In genomic region chr19:41101390-41101789, GRCm38 (mm10) we compare ENCODE assay signal across 10 mouse cellular contexts. TPM values are rescaled to one million over a fixed set of nuclear protein-coding genes. Genes with fewer than 3 reads are reported as not detected.
DNase-seq lines count a peak whose midpoint lies in the region; ATAC-seq and TF ChIP-seq lines count a peak whose summit lies in the region.
"Had no signal": no experiment of that assay in that cellular context is flagged by ENCODE, and none has a peak within 500 bp of the region (broad histone marks: within the 10 kb centered on the region; RNA-seq: fewer than 3 reads in every experiment).

No protein-coding gene starts in this region.

- no peak overlapping the region for H3ac ChIP-seq in myocyte (ENCODE audit: control insufficient read depth, insufficient read length)

- WGBS in embryonic facial prominence, embryonic 14.5 days, result 76% methylated on average over 7 of the region's 8 CpGs
- 86% methylated on average over 8 of the region's 8 CpGs for WGBS in embryonic facial prominence, embryonic 10.5 days
- WGBS in forebrain, embryonic 16.5 days, result 39% methylated on average over 8 of the region's 8 CpGs
- 43% methylated on average over 8 of the region's 8 CpGs for WGBS in hindbrain, postnatal 0 days

- TF ChIP-seq CTCF in hindbrain, postnatal 0 days (IDR thresholded peaks at IDR 0.05; ENCODE audit: low read depth), result no peak

- TF ChIP-seq POLR2A in myocyte (IDR thresholded peaks at IDR 0.05; ENCODE audit: insufficient read length, low read depth), result no peak

- no peaks in the 10 kb centered on the region for H3K4me1 ChIP-seq in embryonic facial prominence, embryonic 14.5 days (ENCODE audit: control insufficient read depth, insufficient read depth, low read length)
- no peaks in the 10 kb centered on the region for H3K4me1 ChIP-seq in embryonic facial prominence, embryonic 10.5 days
- peaks cover 14% of the 10 kb centered on the region for H3K4me1 ChIP-seq in forebrain, embryonic 16.5 days (replicated peaks; ENCODE audit: control insufficient read depth, insufficient read depth, low read length)
- no peaks in the 10 kb centered on the region for H3K4me1 ChIP-seq in hindbrain, postnatal 0 days (ENCODE audit: insufficient read depth, low read length)

- no peaks in the 10 kb centered on the region for H3K79me2 ChIP-seq in myocyte (ENCODE audit: control insufficient read depth, insufficient read depth)

- H3K36me3 ChIP-seq in embryonic facial prominence, embryonic 14.5 days (ENCODE audit: control insufficient read depth, insufficient read depth, low read length), result no peaks in the 10 kb centered on the region
- H3K36me3 ChIP-seq in embryonic facial prominence, embryonic 10.5 days (replicated peaks), result no peaks in the 10 kb centered on the region
- no peaks in the 10 kb centered on the region for H3K36me3 ChIP-seq in forebrain, embryonic 16.5 days (ENCODE audit: control insufficient read depth, insufficient read depth)
- H3K36me3 ChIP-seq in hindbrain, postnatal 0 days (ENCODE audit: insufficient read depth, low read length), result no peaks in the 10 kb centered on the region
- no peaks in the 10 kb centered on the region for H3K36me3 ChIP-seq in myocyte (ENCODE audit: control insufficient read depth, insufficient read depth)

- no peak overlapping the region for H3K27ac ChIP-seq in embryonic facial prominence, embryonic 14.5 days (replicated peaks; ENCODE audit: low read depth, low read length)
- H3K27ac ChIP-seq in embryonic facial prominence, embryonic 10.5 days (replicated peaks), result no peak overlapping the region
- peak overlapping the region; percentile 76 for H3K27ac ChIP-seq in forebrain, embryonic 16.5 days (ENCODE audit: low read length)
- no peak overlapping the region for H3K27ac ChIP-seq in hindbrain, postnatal 0 days
- H3K27ac ChIP-seq: kidney, postnatal 0 days had no signal

- no peak overlapping the region for H3K4me2 ChIP-seq in embryonic facial prominence, embryonic 14.5 days (ENCODE audit: low read depth, low read length)
- H3K4me2 ChIP-seq in forebrain, embryonic 16.5 days (ENCODE audit: low read length), result peak overlapping the region; percentile 8; the same call in 1 of the 2 replicates
- no peak overlapping the region for H3K4me2 ChIP-seq in hindbrain, postnatal 0 days (ENCODE audit: low read depth, low read length)
- no peak overlapping the region for H3K4me2 ChIP-seq in myocyte (ENCODE audit: low read depth)

- H3K9ac ChIP-seq in embryonic facial prominence, embryonic 14.5 days (ENCODE audit: low read depth, low read length), result no peak overlapping the region
- no peak overlapping the region for H3K9ac ChIP-seq in forebrain, embryonic 16.5 days (replicated peaks; ENCODE audit: low read depth, low read length)
- H3K9ac ChIP-seq in hindbrain, postnatal 0 days (replicated peaks; ENCODE audit: low read length), result no peak overlapping the region

- DNase-seq in embryonic facial prominence, embryonic 14.5 days (ENCODE audit: low spot score), result peak; percentile 48
- DNase-seq in embryonic facial prominence, embryonic 10.5 days (ENCODE audit: low spot score), result no peak
- DNase-seq in NIH3T3 (ENCODE audit: low read depth), result peak; percentile 42
- peak; percentile 92 for DNase-seq in hindbrain, postnatal 0 days (ENCODE audit: low spot score)
- DNase-seq in spleen, postnatal 4 days (ENCODE audit: low spot score in 2 of 2), result no peak
- no peak for DNase-seq in embryo, embryonic 11 days

- H3K4me3 ChIP-seq in embryonic facial prominence, embryonic 14.5 days (ENCODE audit: low read depth, low read length), result no peak overlapping the region
- H3K4me3 ChIP-seq in embryonic facial prominence, embryonic 10.5 days, result no peak overlapping the region
- H3K4me3 ChIP-seq in forebrain, embryonic 16.5 days (replicated peaks; ENCODE audit: low read length), result no peak overlapping the region
- no peak overlapping the region for H3K4me3 ChIP-seq in hindbrain, postnatal 0 days (ENCODE audit: low read length)
- H3K4me3 ChIP-seq in myocyte, result no peak overlapping the region

- no peaks in the 10 kb centered on the region for H3K9me3 ChIP-seq in embryonic facial prominence, embryonic 14.5 days (ENCODE audit: control insufficient read depth, low read length)
- no peaks in the 10 kb centered on the region for H3K9me3 ChIP-seq in embryonic facial prominence, embryonic 10.5 days
- H3K9me3 ChIP-seq in forebrain, embryonic 16.5 days (ENCODE audit: control insufficient read depth, low read length), result no peaks in the 10 kb centered on the region
- no peaks in the 10 kb centered on the region for H3K9me3 ChIP-seq in hindbrain, postnatal 0 days (ENCODE audit: low read length)

- H3K27me3 ChIP-seq in embryonic facial prominence, embryonic 14.5 days (replicated peaks; ENCODE audit: control insufficient read depth, insufficient read depth, low read length), result no peaks in the 10 kb centered on the region
- no peaks in the 10 kb centered on the region for H3K27me3 ChIP-seq in embryonic facial prominence, embryonic 10.5 days (replicated peaks; ENCODE audit: low read depth, poor library complexity, severe bottlenecking)
- H3K27me3 ChIP-seq in forebrain, embryonic 16.5 days (replicated peaks; ENCODE audit: control insufficient read depth, insufficient read depth, low read length), result 0 out of 2 replicates have a peak, but pooled peaks cover 2% of the 10 kb centered on the region
- H3K27me3 ChIP-seq in hindbrain, postnatal 0 days (ENCODE audit: insufficient read depth, low read length), result peaks cover 10% of the 10 kb centered on the region; the same call in 1 of the 2 replicates
- peaks cover 88% of the 10 kb centered on the region for H3K27me3 ChIP-seq in myocyte (ENCODE audit: control insufficient read depth, insufficient read depth, insufficient read length)

- peak; percentile 77 for ATAC-seq in embryonic facial prominence, embryonic 14.5 days (ENCODE audit: low read depth)
- peak; percentile 94 for ATAC-seq in forebrain, embryonic 16.5 days
- peak; percentile 92 for ATAC-seq in hindbrain, postnatal 0 days

TF ChIP-seq in myocyte, 11 proteins besides CTCF, POLR2A, EP300 and RAD21:
- TF ChIP-seq TCF12 (IDR thresholded peaks at IDR 0.05; ENCODE audit: insufficient read depth, poor library complexity, severe bottlenecking) (no peak), SRF (IDR thresholded peaks at IDR 0.05; ENCODE audit: control insufficient read depth, insufficient read length, low read depth) (no peak), E2F4 (IDR thresholded peaks at IDR 0.05; ENCODE audit: insufficient read depth) (no peak), USF1 (IDR thresholded peaks at IDR 0.05; ENCODE audit: low read depth) (no peak), REST (IDR thresholded peaks at IDR 0.05; ENCODE audit: insufficient read depth, insufficient read length) (no peak), TCF3 (IDR thresholded peaks at IDR 0.05; ENCODE audit: insufficient read length, low read depth) (peak; percentile 72), MYOG (IDR thresholded peaks at IDR 0.05; ENCODE audit: control insufficient read depth in 1 of 3, insufficient read depth in 1 of 3, insufficient read length in 2 of 3, low read depth in 2 of 3) (peak in 2 of 3 experiments; percentile 84 to 87), POLR2AphosphoS2 (IDR thresholded peaks at IDR 0.05; ENCODE audit: insufficient read length, low read depth) (no peak), MAX (IDR thresholded peaks at IDR 0.05; ENCODE audit: low read depth) (no peak), MYOD1 (IDR thresholded peaks at IDR 0.05; ENCODE audit: control insufficient read depth in 1 of 3, insufficient read length in 2 of 3, low read depth in 2 of 3) (peak in 2 of 3 experiments; percentile 70 to 73), CEBPB (IDR thresholded peaks at IDR 0.05; ENCODE audit: insufficient read depth, poor library complexity, severe bottlenecking) (no peak)

RNA-seq across cellular contexts. Expression of gene Opalin, which starts 24.5 kb away (rescaled TPM):
- not detected in 2 replicates for polyA plus RNA-seq in embryonic facial prominence, embryonic 14.5 days (2014; fragmentation: Nextera tagmentation; extraction: Ambion mirVana)
- not detected in 2 replicates for polyA plus RNA-seq in embryonic facial prominence, embryonic 10.5 days (2016; fragmentation: Nextera tagmentation; extraction: Ambion mirVana)
- polyA plus RNA-seq in forebrain, embryonic 16.5 days (2015; fragmentation: Nextera tagmentation; extraction: Ambion mirVana), result not detected in 2 replicates
- not detected in 2 replicates for total RNA-seq in hindbrain, postnatal 0 days (2014; rRNA removed)
- not detected in 2 replicates for polyA plus RNA-seq in hindbrain, postnatal 0 days (2015; fragmentation: Nextera tagmentation; extraction: Ambion mirVana)
- polyA plus RNA-seq in myocyte (2012; fragmentation: generic; extraction: Trizol), result not detected
- polyA plus RNA-seq: kidney, postnatal 0 days; neural tube, embryonic 11.5 days had no signal

Comparison
In these comparisons a context has a peak if more than half of its experiments do, and no peak if none do; other contexts are left out.
1. DNase-seq: peak in embryonic facial prominence, embryonic 14.5 days (single experiment), NIH3T3 (single experiment) and hindbrain, postnatal 0 days (single experiment); none in embryonic facial prominence, embryonic 10.5 days (single experiment), spleen, postnatal 4 days (0 of 2) and embryo, embryonic 11 days (single experiment).
2. Peak in every context shown above with its lines, with median percentiles within 50 percentile points of each other: ATAC-seq.